Mouse (Mus musculus) liver, postnatal 0 days (tissue): ENCODE results near the gene Cep170b.

ENCODE experiments used
- CTCF ChIP-seq: sonication (generic); IDR thresholded peaks from 2 replicates; pipeline ENCODE4 v1.5.1; 2016; ENCODE audit warnings: antibody characterized with exemption, low read depth
- EP300 ChIP-seq: IDR thresholded peaks from 2 replicates; pipeline ENCODE4 v1.6.1; 2016; ENCODE audit warnings: antibody characterized with exemption, low read depth, mild to moderate bottlenecking

GRCm38 (mm10) chr12:112671891-112672290, 48.4 kb upstream of the Cep170b start:
- TF ChIP-seq CTCF, result peak; percentile 25; the same call in 1 of the 2 replicates
- TF ChIP-seq EP300, result no peak
